Mouse (Mus musculus): ENCODE measurements around the gene Nat14. TPM values are rescaled to one million over a fixed set of nuclear protein-coding genes. Genes with fewer than 3 reads are reported as not detected.

Nat14 gene
- polyA plus RNA-seq, 1 experiment from 2014 or later: 2.5 TPM

DNA sequence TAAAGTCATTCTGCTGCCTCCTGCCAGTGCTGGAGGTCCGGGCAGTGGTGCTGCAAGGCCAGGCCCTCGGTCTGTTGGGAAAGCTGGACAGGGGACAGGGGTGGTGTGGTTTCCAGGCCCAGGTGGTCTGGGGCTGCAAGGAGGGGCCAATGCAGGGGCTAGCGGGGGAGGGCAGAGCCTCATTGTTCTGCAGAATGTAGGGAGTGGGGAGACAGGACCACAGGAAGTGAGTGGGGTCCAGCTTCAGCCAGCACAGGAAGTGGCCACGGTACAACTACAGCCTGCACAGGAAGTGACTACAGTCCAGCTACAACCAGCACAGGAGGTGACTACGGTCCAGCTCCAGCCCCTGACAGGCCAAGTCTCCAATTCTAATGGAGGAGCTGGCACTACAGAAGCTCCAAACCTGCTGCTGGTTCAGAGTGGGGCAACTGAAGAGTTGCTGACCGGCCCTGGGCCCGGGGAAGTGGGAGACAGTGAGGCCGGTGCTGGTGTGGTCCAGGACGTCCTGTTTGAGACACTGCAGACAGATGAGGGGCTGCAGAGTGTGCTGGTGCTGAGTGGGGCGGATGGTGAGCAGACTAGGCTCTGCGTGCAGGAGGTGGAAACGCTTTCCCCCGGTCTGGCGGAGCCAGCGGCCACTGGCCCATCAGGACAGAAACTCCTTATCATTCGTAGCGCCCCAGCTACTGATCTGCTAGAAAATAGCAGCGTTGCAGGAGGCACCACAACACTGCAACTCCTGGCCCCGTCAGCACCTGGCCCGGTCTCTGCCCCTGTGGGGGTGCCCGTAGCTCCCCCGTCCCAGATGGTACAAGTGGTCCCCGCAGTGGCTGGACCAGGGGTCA, 628 bp upstream of the Nat14 start:
- no peak overlapping the region for H3K9ac ChIP-seq
- ATAC-seq (ENCODE audit: insufficient number of reproducible peaks, low FRiP score, low TSS enrichment, low read depth): no peak
- H3K36me3 ChIP-seq: peaks cover 37% of the 10 kb centered on the region
- H3K9me3 ChIP-seq: no peaks in the 10 kb centered on the region
- no peak overlapping the region for H3K4me2 ChIP-seq
- peak overlapping the region; percentile 91 for H3K27ac ChIP-seq
- H3K27me3 ChIP-seq: no peaks in the 10 kb centered on the region
- H3K4me1 ChIP-seq: peaks cover 60% of the 10 kb centered on the region
- 61% methylated on average over 23 of the region's 23 CpGs for WGBS
- no peak overlapping the region for H3K4me3 ChIP-seq

DNA sequence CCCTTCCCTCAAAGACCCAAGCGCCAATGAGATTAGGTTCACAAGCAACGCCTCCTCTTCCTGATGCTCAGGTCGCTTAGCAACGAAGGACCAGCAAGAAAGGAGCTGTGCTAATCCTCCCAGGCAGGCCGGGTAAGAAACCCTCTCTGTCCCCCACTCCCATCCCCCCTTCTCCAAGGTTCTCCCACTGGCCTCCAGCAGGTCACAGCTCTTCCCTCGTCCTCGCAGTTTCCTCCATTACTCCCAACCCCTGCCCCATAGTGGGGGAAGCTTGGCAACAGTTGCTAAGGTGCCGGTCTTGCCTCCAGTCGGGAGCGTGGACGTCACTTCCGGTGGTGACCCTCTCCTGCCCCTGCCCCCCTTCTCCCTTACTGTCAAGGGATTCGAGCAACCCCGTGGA, 680 bp downstream of the Nat14 start:
- Histone ChIP-seq H3K27me3 (no peaks in the 10 kb centered on the region), H3K36me3 (peaks cover 37% of the 10 kb centered on the region), H3K27ac (peak overlapping the region; percentile 91), H3K9ac (0 out of 2 replicates have a peak overlapping the region, but pooled peaks have one; percentile 11), H3K4me3 (peak overlapping the region; percentile 31), H3K9me3 (no peaks in the 10 kb centered on the region), H3K4me2 (peak overlapping the region; percentile 66), H3K4me1 (peaks cover 65% of the 10 kb centered on the region)
- ATAC-seq (ENCODE audit: insufficient number of reproducible peaks, low FRiP score, low TSS enrichment, low read depth): no peak
- WGBS: 3% methylated on average over 14 of the region's 14 CpGs

DNA sequence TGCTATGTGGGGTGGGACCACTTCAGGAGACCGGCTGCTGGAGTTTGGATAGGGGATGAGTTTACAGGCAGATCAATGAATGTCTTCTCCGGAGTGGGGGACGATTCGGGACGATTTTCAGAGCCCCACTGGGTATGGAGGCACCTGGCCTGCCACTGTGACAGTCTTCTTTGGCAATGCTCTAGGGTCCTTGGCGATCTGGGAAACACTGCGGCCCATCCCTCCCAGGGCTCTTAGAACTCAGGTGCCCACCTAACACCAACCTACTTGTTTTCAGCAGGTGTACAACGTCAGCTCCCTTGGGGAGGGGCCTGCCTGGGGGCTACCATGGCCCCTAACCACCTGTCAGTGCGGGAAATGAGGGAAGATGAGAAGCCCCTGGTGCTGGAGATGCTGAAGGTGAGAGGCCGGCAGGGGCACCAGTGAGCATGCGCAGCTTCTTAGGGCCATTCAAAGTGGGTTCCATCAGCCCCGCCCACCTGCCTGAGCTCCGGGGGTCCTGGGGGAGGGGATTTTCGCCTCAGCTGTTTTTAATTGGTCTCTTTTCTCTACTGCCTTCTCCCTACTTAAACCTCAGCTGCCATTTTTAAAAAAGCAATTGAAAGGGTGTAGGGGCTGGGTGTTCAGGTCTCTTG, 1.2 kb downstream of the Nat14 start:
- no peak for ATAC-seq (ENCODE audit: insufficient number of reproducible peaks, low FRiP score, low TSS enrichment, low read depth)
- Histone ChIP-seq H3K9ac (0 out of 2 replicates have a peak overlapping the region, but pooled peaks have one; percentile 11), H3K9me3 (no peaks in the 10 kb centered on the region), H3K4me2 (peak overlapping the region; percentile 66), H3K27ac (peak overlapping the region; percentile 91), H3K4me3 (peak overlapping the region; percentile 31), H3K27me3 (no peaks in the 10 kb centered on the region), H3K36me3 (peaks cover 37% of the 10 kb centered on the region), H3K4me1 (peaks cover 65% of the 10 kb centered on the region)
- 1% methylated on average over 14 of the region's 14 CpGs for WGBS

DNA sequence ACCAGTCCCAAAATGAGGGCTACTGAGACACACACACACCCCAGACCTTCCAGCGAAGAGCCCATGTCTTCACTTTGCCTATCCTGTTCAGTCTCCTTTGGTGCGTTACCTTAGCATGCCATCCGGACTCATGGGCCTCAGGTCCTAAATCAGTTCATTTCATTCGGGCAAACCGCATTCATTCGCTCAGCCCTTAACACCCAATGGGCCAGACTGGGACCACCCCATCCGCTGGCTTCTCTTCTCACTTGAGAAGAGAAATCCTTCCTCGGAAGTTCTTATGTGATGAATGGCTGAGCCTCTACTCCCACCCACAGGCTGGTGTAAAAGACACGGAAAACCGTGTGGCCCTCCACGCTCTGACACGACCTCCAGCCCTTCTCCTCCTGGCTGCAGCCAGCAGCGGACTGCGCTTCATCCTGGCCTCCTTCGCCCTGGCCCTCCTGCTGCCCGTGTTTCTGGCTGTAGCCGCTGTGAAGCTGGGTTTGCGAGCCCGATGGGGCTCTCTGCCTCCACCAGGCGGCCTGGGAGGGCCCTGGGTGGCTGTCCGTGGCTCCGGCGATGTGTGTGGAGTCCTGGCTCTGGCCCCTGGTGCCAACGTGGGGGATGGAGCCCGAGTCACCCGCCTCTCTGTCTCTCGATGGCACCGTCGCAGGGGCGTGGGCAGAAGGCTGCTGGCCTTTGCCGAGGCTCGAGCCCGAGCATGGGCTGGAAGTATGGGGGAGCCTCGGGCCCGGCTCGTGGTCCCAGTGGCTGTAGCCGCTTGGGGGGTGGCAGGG, 1.9 kb downstream of the Nat14 start:
- peak overlapping the region; percentile 31 for H3K4me3 ChIP-seq
- no peak for ATAC-seq (ENCODE audit: insufficient number of reproducible peaks, low FRiP score, low TSS enrichment, low read depth)

GRCm38 (mm10) chr7:4924483-4924882, 2.7 kb downstream of the Nat14 start:
- Histone ChIP-seq H3K27ac (peak overlapping the region; percentile 91), H3K4me2 (peak overlapping the region; percentile 66)
- WGBS: 2% methylated on average over 4 of the region's 4 CpGs

More for the DNA sequence above, 1.9 kb downstream of the Nat14 start:
- peak overlapping the region; percentile 91 for H3K27ac ChIP-seq
- H3K4me2 ChIP-seq: peak overlapping the region; percentile 66
- H3K9me3 ChIP-seq: no peaks in the 10 kb centered on the region
- 6% methylated on average over 37 of the region's 37 CpGs for WGBS
- H3K4me1 ChIP-seq: peaks cover 67% of the 10 kb centered on the region
- H3K9ac ChIP-seq: peak overlapping the region; percentile 21; the same call in 1 of the 2 replicates
- no peaks in the 10 kb centered on the region for H3K27me3 ChIP-seq
- peaks cover 30% of the 10 kb centered on the region for H3K36me3 ChIP-seq

GRCm38 (mm10) chr7:4924891-4925301, 3.1 kb downstream of the Nat14 start:
- no peak overlapping the region for H3K4me3 ChIP-seq
- H3K9ac ChIP-seq: no peak overlapping the region
- peak; percentile 68 for ATAC-seq (ENCODE audit: insufficient number of reproducible peaks, low FRiP score, low TSS enrichment, low read depth)

More at GRCm38 (mm10) chr7:4924483-4924882, 2.7 kb downstream of the Nat14 start:
- Histone ChIP-seq H3K9ac (no peak overlapping the region), H3K36me3 (peaks cover 22% of the 10 kb centered on the region), H3K4me1 (peaks cover 67% of the 10 kb centered on the region), H3K27me3 (no peaks in the 10 kb centered on the region), H3K4me3 (0 out of 2 replicates have a peak overlapping the region, but pooled peaks have one; percentile 31), H3K9me3 (no peaks in the 10 kb centered on the region)
- no peak for ATAC-seq (ENCODE audit: insufficient number of reproducible peaks, low FRiP score, low TSS enrichment, low read depth)

GRCm38 (mm10) chr7:4925441-4926381, 3.9 kb downstream of the Nat14 start, which contains the start of gene Ssc5d:
Gene Ssc5d (plus strand): TSS chr7:4925785.
- Histone ChIP-seq H3K4me3 (peak within 1 kb of the TSS; percentile 12), H3K4me2 (peak within 1 kb of the TSS; percentile 66), H3K36me3 (peaks cover 10% of the 10 kb centered on the region), H3K27ac (peak within 1 kb of the TSS; percentile 91), H3K4me1 (peaks cover 67% of the 10 kb centered on the region), H3K9ac (peak within 1 kb of the TSS; percentile 17; the same call in 1 of the 2 replicates), H3K27me3 (no peaks in the 10 kb centered on the region), H3K9me3 (no peaks in the 10 kb centered on the region)
- 14% methylated on average over 6 of the region's 6 CpGs for WGBS
- peak; percentile 68 for ATAC-seq (ENCODE audit: insufficient number of reproducible peaks, low FRiP score, low TSS enrichment, low read depth)

More at GRCm38 (mm10) chr7:4924891-4925301, 3.1 kb downstream of the Nat14 start:
- Histone ChIP-seq H3K9me3 (no peaks in the 10 kb centered on the region), H3K27ac (peak overlapping the region; percentile 91), H3K27me3 (no peaks in the 10 kb centered on the region), H3K36me3 (peaks cover 18% of the 10 kb centered on the region), H3K4me2 (peak overlapping the region; percentile 66), H3K4me1 (peaks cover 67% of the 10 kb centered on the region)
- 3% methylated on average over 2 of the region's 4 CpGs for WGBS

DNA sequence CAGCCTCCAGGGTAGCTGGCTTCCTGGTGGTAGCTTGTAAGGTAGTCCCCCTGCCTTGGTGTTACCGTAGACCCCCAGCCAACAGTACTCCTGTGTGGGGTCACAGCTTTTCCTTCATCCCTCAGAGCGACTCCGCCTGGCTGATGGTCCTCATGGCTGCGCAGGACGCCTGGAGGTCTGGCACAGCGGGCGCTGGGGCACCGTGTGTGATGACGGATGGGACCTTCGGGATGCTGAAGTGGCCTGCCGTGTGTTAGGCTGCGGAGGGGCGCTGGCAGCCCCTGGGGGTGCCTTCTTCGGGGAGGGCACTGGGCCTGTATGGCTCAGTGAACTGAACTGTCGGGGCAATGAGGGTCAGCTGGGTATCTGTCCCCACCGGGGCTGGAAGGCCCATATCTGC, 5.0 kb downstream of the Nat14 start:
- H3K27ac ChIP-seq: peak overlapping the region; percentile 91; the same call in 1 of the 2 replicates
- no peak overlapping the region for H3K9ac ChIP-seq
- H3K4me2 ChIP-seq: peak overlapping the region; percentile 66; the same call in 1 of the 2 replicates
- 66% methylated on average over 16 of the region's 16 CpGs for WGBS
- peaks cover 58% of the 10 kb centered on the region for H3K4me1 ChIP-seq
- ATAC-seq (ENCODE audit: insufficient number of reproducible peaks, low FRiP score, low TSS enrichment, low read depth): no peak
- H3K27me3 ChIP-seq: no peaks in the 10 kb centered on the region
- no peaks in the 10 kb centered on the region for H3K9me3 ChIP-seq
- H3K4me3 ChIP-seq: peak overlapping the region; percentile 12
- H3K36me3 ChIP-seq: no peaks in the 10 kb centered on the region

- H3K4me2 ChIP-seq: peak overlapping the region; percentile 66; the same call in 1 of the 2 replicates
- WGBS: 55% methylated on average over 8 of the region's 8 CpGs
Measured at GRCm38 (mm10) chr7:4927711-4928110, 5.9 kb downstream of the Nat14 start.

DNA sequence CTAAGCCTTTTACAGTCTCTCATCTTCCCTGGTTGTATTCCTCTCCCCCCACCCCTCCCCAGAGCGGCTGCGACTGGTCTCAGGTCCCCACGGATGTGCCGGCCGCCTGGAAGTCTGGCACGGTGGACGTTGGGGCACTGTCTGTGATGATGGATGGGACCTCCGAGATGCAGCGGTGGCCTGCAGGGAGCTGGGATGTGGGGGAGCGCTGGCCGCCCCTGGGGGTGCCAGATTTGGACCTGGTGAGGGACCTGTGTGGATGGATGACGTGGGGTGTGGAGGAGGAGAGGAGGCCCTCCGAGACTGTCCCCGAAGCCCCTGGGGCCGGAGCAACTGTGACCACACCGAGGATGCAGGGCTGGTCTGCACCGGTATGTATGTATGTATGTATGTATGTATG, 6.5 kb downstream of the Nat14 start:
- Histone ChIP-seq H3K4me1 (peaks cover 43% of the 10 kb centered on the region), H3K36me3 (no peaks in the 10 kb centered on the region), H3K4me2 (no peak overlapping the region), H3K27me3 (no peaks in the 10 kb centered on the region), H3K4me3 (no peak overlapping the region), H3K27ac (no peak overlapping the region), H3K9ac (no peak overlapping the region), H3K9me3 (no peaks in the 10 kb centered on the region)
- WGBS: 70% methylated on average over 17 of the region's 17 CpGs
- no peak for ATAC-seq (ENCODE audit: insufficient number of reproducible peaks, low FRiP score, low TSS enrichment, low read depth)

More at GRCm38 (mm10) chr7:4927711-4928110, 5.9 kb downstream of the Nat14 start:
- Histone ChIP-seq H3K4me1 (peaks cover 49% of the 10 kb centered on the region), H3K36me3 (no peaks in the 10 kb centered on the region), H3K9ac (no peak overlapping the region), H3K27ac (peak overlapping the region; percentile 47; the same call in 1 of the 2 replicates), H3K27me3 (no peaks in the 10 kb centered on the region), H3K9me3 (no peaks in the 10 kb centered on the region), H3K4me3 (no peak overlapping the region)
- ATAC-seq (ENCODE audit: insufficient number of reproducible peaks, low FRiP score, low TSS enrichment, low read depth): no peak
